Mouse (Mus musculus): ENCODE data around the gene Slc24a4. TPM values are rescaled to one million over a fixed set of nuclear protein-coding genes. Genes with fewer than 3 reads are reported as not detected.
A peak's percentile ranks its signal among the peaks of the same experiment; 100 is the strongest.
"Not testable (repeated sequence)": the region's sequence is repeated elsewhere in the genome, so short reads cannot be mapped to it uniquely, and the experiment has no call there.

The Slc24a4 gene
- polyA plus RNA-seq, 1 experiment from 2014 or later: 2.4 TPM

DNA sequence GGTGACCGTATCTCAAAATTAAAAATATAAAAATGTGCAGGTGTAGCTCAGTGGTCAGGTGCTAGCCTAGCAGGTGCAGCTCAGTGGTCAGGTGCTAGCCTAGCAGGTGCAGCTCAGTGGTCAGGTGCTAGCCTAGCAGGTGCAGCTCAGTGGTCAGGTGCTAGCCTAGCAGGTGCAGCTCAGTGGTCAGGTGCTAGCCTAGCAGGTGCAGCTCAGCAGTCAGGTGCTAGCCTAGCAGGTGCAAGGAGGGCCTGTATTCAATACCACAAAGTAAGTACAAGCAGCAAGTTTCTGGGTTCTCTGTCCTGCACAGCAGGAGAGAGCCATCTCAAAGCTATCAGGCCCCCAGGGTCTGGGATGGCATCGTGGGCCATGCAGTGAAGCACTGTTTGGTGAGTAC lies 95.6 kb downstream of the Slc24a4 start:
- H3K4me3 ChIP-seq (replicated peaks; ENCODE audit: low read length); ATAC-seq (ENCODE audit: low FRiP score); H3K4me2 ChIP-seq (replicated peaks); H3K9ac ChIP-seq; H3K27me3 ChIP-seq (ENCODE audit: control insufficient read depth, insufficient read depth, low read length); H3K4me1 ChIP-seq (replicated peaks; ENCODE audit: control insufficient read depth, insufficient read depth, low read length); H3K36me3 ChIP-seq (replicated peaks; ENCODE audit: control insufficient read depth, insufficient read depth); DNase-seq (ENCODE audit: low spot score); H3K27ac ChIP-seq; H3K9me3 ChIP-seq (ENCODE audit: control insufficient read depth, low read length): not testable (repeated sequence)
- 83% methylated on average over 2 of the region's 2 CpGs for WGBS

DNA sequence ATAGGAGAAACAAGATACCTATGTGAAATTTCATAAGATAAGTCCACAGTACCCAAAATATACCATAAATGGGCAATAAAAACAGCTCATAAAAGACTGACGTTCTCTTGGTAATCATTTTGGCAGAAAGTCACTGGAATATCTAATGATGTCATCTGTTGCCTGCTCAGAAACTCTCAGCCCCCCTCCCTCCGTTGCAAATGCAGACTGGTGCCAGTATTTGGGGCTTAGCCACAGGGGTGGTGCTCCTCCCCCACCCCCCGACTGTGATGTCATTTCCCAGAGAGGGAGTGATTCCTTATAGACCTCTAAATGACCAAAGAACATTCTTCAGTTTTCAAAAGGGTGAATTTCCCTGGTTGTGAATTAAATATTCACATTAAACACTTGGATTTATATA lies 96.6 kb downstream of the Slc24a4 start:
- 55% methylated on average over 3 of the region's 3 CpGs for WGBS
- ATAC-seq (ENCODE audit: low FRiP score) (no peak), DNase-seq (ENCODE audit: low spot score) (no peak)
- no peak overlapping the region for H3K9ac ChIP-seq
- no peaks in the 10 kb centered on the region for H3K27me3 ChIP-seq (ENCODE audit: control insufficient read depth, insufficient read depth, low read length)
- H3K4me1 ChIP-seq (replicated peaks; ENCODE audit: control insufficient read depth, insufficient read depth, low read length): no peaks in the 10 kb centered on the region
- no peak overlapping the region for H3K4me2 ChIP-seq (replicated peaks)
- H3K4me3 ChIP-seq (replicated peaks; ENCODE audit: low read length): no peak overlapping the region
- no peaks in the 10 kb centered on the region for H3K36me3 ChIP-seq (replicated peaks; ENCODE audit: control insufficient read depth, insufficient read depth)
- H3K27ac ChIP-seq: no peak overlapping the region
- H3K9me3 ChIP-seq (ENCODE audit: control insufficient read depth, low read length): no peaks in the 10 kb centered on the region

GRCm38 (mm10) chr12:102235551-102235950 lies 107.0 kb downstream of the Slc24a4 start:
- Histone ChIP-seq H3K27me3 (ENCODE audit: control insufficient read depth, insufficient read depth, low read length) (no peaks in the 10 kb centered on the region), H3K9me3 (ENCODE audit: control insufficient read depth, low read length) (no peaks in the 10 kb centered on the region), H3K27ac (no peak overlapping the region), H3K36me3 (replicated peaks; ENCODE audit: control insufficient read depth, insufficient read depth) (no peaks in the 10 kb centered on the region), H3K4me1 (replicated peaks; ENCODE audit: control insufficient read depth, insufficient read depth, low read length) (no peaks in the 10 kb centered on the region), H3K4me3 (replicated peaks; ENCODE audit: low read length) (no peak overlapping the region), H3K4me2 (replicated peaks) (no peak overlapping the region), H3K9ac (no peak overlapping the region)
- no peak for ATAC-seq (ENCODE audit: low FRiP score)
- DNase-seq (ENCODE audit: low spot score): no peak
- WGBS: 87% methylated on average over 3 of the region's 3 CpGs

- Histone ChIP-seq H3K4me1 (replicated peaks; ENCODE audit: control insufficient read depth, insufficient read depth, low read length) (no peaks in the 10 kb centered on the region), H3K4me3 (replicated peaks; ENCODE audit: low read length) (no peak overlapping the region), H3K9me3 (ENCODE audit: control insufficient read depth, low read length) (no peaks in the 10 kb centered on the region), H3K36me3 (replicated peaks; ENCODE audit: control insufficient read depth, insufficient read depth) (no peaks in the 10 kb centered on the region), H3K9ac (no peak overlapping the region), H3K27ac (no peak overlapping the region), H3K27me3 (ENCODE audit: control insufficient read depth, insufficient read depth, low read length) (no peaks in the 10 kb centered on the region), H3K4me2 (replicated peaks) (no peak overlapping the region)
- no peak for ATAC-seq (ENCODE audit: low FRiP score)
- WGBS: 82% methylated on average over 6 of the region's 6 CpGs
- no peak for DNase-seq (ENCODE audit: low spot score)
Observed at GRCm38 (mm10) chr12:102236317-102236716, 107.8 kb downstream of the Slc24a4 start.

- Histone ChIP-seq H3K4me2 (replicated peaks) (no peak overlapping the region), H3K27ac (no peak overlapping the region), H3K4me1 (replicated peaks; ENCODE audit: control insufficient read depth, insufficient read depth, low read length) (no peaks in the 10 kb centered on the region), H3K9me3 (ENCODE audit: control insufficient read depth, low read length) (no peaks in the 10 kb centered on the region), H3K9ac (no peak overlapping the region), H3K36me3 (replicated peaks; ENCODE audit: control insufficient read depth, insufficient read depth) (no peaks in the 10 kb centered on the region), H3K27me3 (ENCODE audit: control insufficient read depth, insufficient read depth, low read length) (no peaks in the 10 kb centered on the region), H3K4me3 (replicated peaks; ENCODE audit: low read length) (no peak overlapping the region)
- ATAC-seq (ENCODE audit: low FRiP score) (no peak), DNase-seq (ENCODE audit: low spot score) (no peak)
- 56% methylated on average over 6 of the region's 6 CpGs for WGBS
Observed at GRCm38 (mm10) chr12:102242076-102242722, 113.7 kb downstream of the Slc24a4 start.

DNA sequence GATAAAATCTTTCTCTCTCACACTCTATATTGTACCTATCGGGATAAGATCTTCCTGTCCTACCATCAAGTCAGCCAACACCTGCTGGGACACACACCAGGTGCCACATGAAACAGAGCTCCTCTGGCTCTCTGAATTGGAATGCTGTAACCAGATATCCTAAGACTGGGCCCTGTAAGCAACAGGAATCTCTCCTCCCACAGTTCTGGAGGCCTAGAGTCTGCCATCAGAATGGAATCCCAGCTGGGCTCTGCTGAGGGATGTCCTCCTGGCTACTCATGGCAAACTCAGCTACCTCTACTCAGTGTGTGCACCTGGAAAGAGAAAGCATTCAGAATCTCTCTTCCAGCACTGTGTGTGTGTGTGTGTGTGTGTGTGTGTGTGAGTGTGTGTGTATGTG lies 115.4 kb downstream of the Slc24a4 start:
- Histone ChIP-seq H3K27me3 (ENCODE audit: control insufficient read depth, insufficient read depth, low read length) (no peaks in the 10 kb centered on the region), H3K4me3 (replicated peaks; ENCODE audit: low read length) (no peak overlapping the region), H3K27ac (no peak overlapping the region), H3K4me2 (replicated peaks) (no peak overlapping the region), H3K4me1 (replicated peaks; ENCODE audit: control insufficient read depth, insufficient read depth, low read length) (no peaks in the 10 kb centered on the region), H3K36me3 (replicated peaks; ENCODE audit: control insufficient read depth, insufficient read depth) (no peaks in the 10 kb centered on the region), H3K9me3 (ENCODE audit: control insufficient read depth, low read length) (no peaks in the 10 kb centered on the region), H3K9ac (no peak overlapping the region)
- 52% methylated on average over 1 of the region's 1 CpGs for WGBS
- DNase-seq (ENCODE audit: low spot score) (no peak), ATAC-seq (ENCODE audit: low FRiP score) (no peak)

DNA sequence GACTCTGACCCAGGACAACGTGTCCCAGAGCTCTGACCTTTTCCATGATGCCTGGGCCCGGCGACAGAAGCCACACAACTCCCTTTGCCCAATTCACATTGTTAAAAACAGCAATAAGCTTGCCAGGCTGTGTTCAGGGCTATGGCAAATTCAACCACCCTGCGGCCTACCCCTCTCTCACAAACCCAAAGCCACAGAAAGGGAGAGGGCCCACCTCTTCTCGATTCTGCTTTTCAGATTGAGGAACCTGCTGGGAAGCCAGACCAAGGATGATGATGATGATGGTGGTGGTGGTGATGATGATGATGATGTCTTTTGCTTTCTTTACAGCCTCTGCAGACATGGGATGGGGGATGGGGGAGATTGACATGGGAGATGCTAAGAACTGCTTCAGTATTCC lies 117.7 kb downstream of the Slc24a4 start:
- 90% methylated on average over 5 of the region's 5 CpGs for WGBS
- Histone ChIP-seq H3K27ac (no peak overlapping the region), H3K27me3 (ENCODE audit: control insufficient read depth, insufficient read depth, low read length) (no peaks in the 10 kb centered on the region)

GRCm38 (mm10) chr12:102248104-102248503 lies 119.6 kb downstream of the Slc24a4 start:
- Histone ChIP-seq H3K36me3 (replicated peaks; ENCODE audit: control insufficient read depth, insufficient read depth) (no peaks in the 10 kb centered on the region), H3K9ac (no peak overlapping the region), H3K4me1 (replicated peaks; ENCODE audit: control insufficient read depth, insufficient read depth, low read length) (no peaks in the 10 kb centered on the region; the same call in 1 of the 2 replicates), H3K27ac (no peak overlapping the region), H3K4me3 (replicated peaks; ENCODE audit: low read length) (no peak overlapping the region), H3K27me3 (ENCODE audit: control insufficient read depth, insufficient read depth, low read length) (no peaks in the 10 kb centered on the region), H3K4me2 (replicated peaks) (no peak overlapping the region), H3K9me3 (ENCODE audit: control insufficient read depth, low read length) (no peaks in the 10 kb centered on the region)
- DNase-seq (ENCODE audit: low spot score) (no peak), ATAC-seq (ENCODE audit: low FRiP score) (no peak)
- WGBS: 93% methylated on average over 6 of the region's 6 CpGs

More for the DNA sequence above, 117.7 kb downstream of the Slc24a4 start:
- Histone ChIP-seq H3K36me3 (replicated peaks; ENCODE audit: control insufficient read depth, insufficient read depth) (no peaks in the 10 kb centered on the region), H3K9me3 (ENCODE audit: control insufficient read depth, low read length) (no peaks in the 10 kb centered on the region), H3K4me1 (replicated peaks; ENCODE audit: control insufficient read depth, insufficient read depth, low read length) (no peaks in the 10 kb centered on the region; the same call in 1 of the 2 replicates), H3K4me3 (replicated peaks; ENCODE audit: low read length) (no peak overlapping the region), H3K9ac (no peak overlapping the region), H3K4me2 (replicated peaks) (no peak overlapping the region)
- no peak for ATAC-seq (ENCODE audit: low FRiP score)
- DNase-seq (ENCODE audit: low spot score): no peak

- Histone ChIP-seq H3K36me3 (replicated peaks; ENCODE audit: control insufficient read depth, insufficient read depth) (no peaks in the 10 kb centered on the region), H3K4me2 (replicated peaks) (no peak overlapping the region), H3K27me3 (ENCODE audit: control insufficient read depth, insufficient read depth, low read length) (no peaks in the 10 kb centered on the region), H3K9me3 (ENCODE audit: control insufficient read depth, low read length) (no peaks in the 10 kb centered on the region), H3K27ac (no peak overlapping the region), H3K9ac (no peak overlapping the region), H3K4me1 (replicated peaks; ENCODE audit: control insufficient read depth, insufficient read depth, low read length) (no peaks in the 10 kb centered on the region; the same call in 1 of the 2 replicates), H3K4me3 (replicated peaks; ENCODE audit: low read length) (no peak overlapping the region)
- ATAC-seq (ENCODE audit: low FRiP score): no peak
- DNase-seq (ENCODE audit: low spot score): peak; percentile 46
- 67% methylated on average over 4 of the region's 4 CpGs for WGBS
Observed at GRCm38 (mm10) chr12:102250316-102250715, 121.8 kb downstream of the Slc24a4 start.

DNA sequence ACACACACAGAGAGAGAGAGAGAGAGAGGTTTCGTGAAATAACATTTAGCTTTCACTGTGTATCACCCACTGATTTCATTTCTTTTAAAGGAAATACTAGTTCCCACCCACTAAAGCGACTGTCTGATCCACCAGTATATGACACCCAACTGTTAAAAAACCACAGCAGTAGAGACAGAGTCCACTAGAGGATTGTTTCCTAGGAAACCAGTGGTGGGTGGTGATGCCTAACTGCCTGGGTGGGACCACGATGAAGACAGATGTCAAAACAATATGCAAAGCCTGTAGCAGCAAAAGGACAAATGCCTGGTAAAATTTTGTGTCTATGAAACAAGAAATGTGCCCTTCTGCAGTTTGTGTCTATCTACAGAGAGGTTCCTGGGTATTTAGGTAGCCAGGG lies 122.5 kb downstream of the Slc24a4 start:
- no peak for DNase-seq (ENCODE audit: low spot score)
- Histone ChIP-seq H3K27me3 (ENCODE audit: control insufficient read depth, insufficient read depth, low read length) (no peaks in the 10 kb centered on the region), H3K27ac (no peak overlapping the region), H3K36me3 (replicated peaks; ENCODE audit: control insufficient read depth, insufficient read depth) (no peaks in the 10 kb centered on the region), H3K4me3 (replicated peaks; ENCODE audit: low read length) (no peak overlapping the region), H3K9ac (no peak overlapping the region), H3K4me2 (replicated peaks) (no peak overlapping the region), H3K4me1 (replicated peaks; ENCODE audit: control insufficient read depth, insufficient read depth, low read length) (no peaks in the 10 kb centered on the region; the same call in 1 of the 2 replicates), H3K9me3 (ENCODE audit: control insufficient read depth, low read length) (no peaks in the 10 kb centered on the region)
- WGBS: 71% methylated on average over 3 of the region's 3 CpGs
- ATAC-seq (ENCODE audit: low FRiP score): no peak

Measured in hindbrain, embryonic 14.5 days (tissue).